Mouse (Mus musculus): ENCODE data around the gene Lmod3.
A peak's percentile ranks its signal among the peaks of the same experiment; 100 is the strongest.

Gene Lmod3

GRCm38 (mm10) chr6:97223566-97223965 lies 29.0 kb downstream of the Lmod3 start:
- no peak for DNase-seq

- DNase-seq, result peak; percentile 35
Observed at GRCm38 (mm10) chr6:97222931-97223467, 29.6 kb downstream of the Lmod3 start.

- DNase-seq, result no peak
Observed at GRCm38 (mm10) chr6:97222321-97222720, 30.2 kb downstream of the Lmod3 start.

GRCm38 (mm10) chr6:97221205-97222025 lies 31.1 kb downstream of the Lmod3 start:
- no peak for DNase-seq

- DNase-seq, result no peak
Observed at GRCm38 (mm10) chr6:97220672-97221071, 31.9 kb downstream of the Lmod3 start.

GRCm38 (mm10) chr6:97216154-97216821 lies 36.3 kb downstream of the Lmod3 start:
- DNase-seq, result no peak

- peak; percentile 40 for DNase-seq
Observed at GRCm38 (mm10) chr6:97211981-97212380, 40.6 kb downstream of the Lmod3 start.

GRCm38 (mm10) chr6:97210962-97211601 lies 41.5 kb downstream of the Lmod3 start:
- peak; percentile 72 for DNase-seq

- DNase-seq, result peak; percentile 91
Observed at GRCm38 (mm10) chr6:97210191-97210961, 42.2 kb downstream of the Lmod3 start, which contains the start of gene Arl6ip5. Gene Arl6ip5 (plus strand): TSS chr6:97210689.

- no peak for DNase-seq
Observed at GRCm38 (mm10) chr6:97209751-97210150, 42.8 kb downstream of the Lmod3 start.

- DNase-seq, result no peak
Observed at GRCm38 (mm10) chr6:97209201-97209600, 43.4 kb downstream of the Lmod3 start.

- no peak for DNase-seq
Observed at GRCm38 (mm10) chr6:97208406-97208805, 44.2 kb downstream of the Lmod3 start.

- DNase-seq, result peak; percentile 35
Observed at GRCm38 (mm10) chr6:97207085-97207484, 45.5 kb downstream of the Lmod3 start.

GRCm38 (mm10) chr6:97205439-97205885 lies 47.1 kb downstream of the Lmod3 start, which contains the start of gene Uba3:
Gene Uba3 (minus strand): TSS chr6:97205647.
- DNase-seq, result peak; percentile 100

GRCm38 (mm10) chr6:97204952-97205351 lies 47.6 kb downstream of the Lmod3 start:
- DNase-seq, result peak; percentile 51

GRCm38 (mm10) chr6:97204252-97204869 lies 48.2 kb downstream of the Lmod3 start:
- DNase-seq, result peak; percentile 7

- no peak for DNase-seq
Observed at GRCm38 (mm10) chr6:97202477-97202876, 50.1 kb downstream of the Lmod3 start.

- no peak for DNase-seq
Observed at GRCm38 (mm10) chr6:97200437-97200836, 52.1 kb downstream of the Lmod3 start.

Data from liver (tissue).